Mouse (Mus musculus) lung, postnatal 10 days (tissue): Measurements from ENCODE around the gene Cdh15.
A peak's percentile ranks its signal among the peaks of the same experiment; 100 is the strongest.

Experiments
- DNase-seq: peaks from one replicate; pipeline ENCODE4 v3.0.0; 2021

The Cdh15 gene

DNA sequence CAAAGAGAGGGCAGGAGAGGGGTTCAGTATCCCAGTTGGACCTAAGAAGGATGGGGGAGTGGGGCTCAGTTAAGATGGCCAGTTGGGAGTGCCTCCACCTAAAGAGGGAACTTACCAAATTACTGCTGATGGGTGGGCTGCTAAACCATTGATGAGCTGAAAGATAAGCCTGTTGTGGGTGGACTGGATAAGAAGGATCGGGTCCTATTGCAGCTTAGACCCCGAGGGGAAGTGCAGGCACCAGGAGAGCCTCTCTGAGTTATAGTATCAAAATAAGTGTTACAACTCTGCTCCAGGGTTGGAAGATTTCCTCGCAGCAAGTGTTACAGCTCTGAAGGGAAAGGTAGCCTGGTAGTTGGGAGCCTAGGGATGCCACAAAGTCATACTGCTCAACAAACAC lies 3.6 kb upstream of the Cdh15 start:
- DNase-seq = no peak

DNA sequence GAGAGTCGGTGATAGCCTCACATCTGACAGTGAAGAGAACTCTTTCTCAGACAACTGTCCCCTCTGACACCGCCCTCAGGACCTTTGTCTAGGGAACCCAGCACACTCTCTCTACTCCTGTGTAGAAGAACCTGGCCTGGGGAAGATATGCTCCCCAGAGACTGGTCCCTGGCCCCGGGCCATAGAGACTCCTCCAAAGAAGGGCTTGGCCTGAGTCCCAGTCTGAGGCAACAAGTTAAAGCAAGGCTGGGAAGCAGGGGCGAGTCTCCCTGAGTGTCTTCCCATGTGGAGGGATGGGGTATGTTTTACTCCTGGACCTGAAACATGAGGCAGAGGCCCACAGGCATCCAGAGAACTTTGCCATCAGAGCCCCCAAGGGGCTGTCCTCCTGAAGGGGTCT lies 2.1 kb upstream of the Cdh15 start:
- DNase-seq = peak; percentile 54

DNA sequence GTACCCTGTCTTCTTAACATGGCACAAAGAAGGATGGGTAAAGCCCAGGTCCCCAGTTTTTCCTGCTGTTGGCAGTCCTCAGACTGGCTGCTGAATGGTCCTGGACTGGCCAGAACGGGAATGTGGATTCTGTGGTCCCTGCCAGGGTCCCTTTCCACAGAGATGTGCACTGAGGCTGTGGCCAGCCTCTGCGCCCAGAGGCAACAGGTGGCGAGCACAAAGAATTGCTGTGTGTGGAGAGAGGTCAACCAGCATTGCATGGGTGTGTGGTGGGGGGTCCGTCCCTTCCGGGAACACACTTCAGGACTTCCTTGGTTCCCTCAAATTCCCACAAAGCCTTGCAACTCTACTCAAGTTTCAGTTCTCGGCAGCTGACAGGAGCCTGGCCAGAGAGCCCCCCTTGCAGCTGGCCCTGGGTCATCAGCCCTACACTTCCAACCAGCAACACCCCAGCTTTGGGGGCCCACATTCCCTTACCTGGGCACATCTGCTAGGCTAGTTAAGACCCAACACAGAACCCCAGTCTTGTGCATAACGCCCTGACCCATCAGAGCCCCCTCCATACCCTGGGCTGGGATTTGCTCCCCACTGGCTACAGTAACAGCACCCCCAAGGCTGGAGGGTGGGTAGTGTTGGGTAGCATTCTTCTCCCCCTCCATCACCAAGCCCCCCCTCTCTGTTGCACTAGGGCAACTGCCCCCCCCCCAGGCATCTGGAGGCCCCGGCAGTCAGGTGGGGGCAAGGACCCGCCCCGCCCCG lies 1.6 kb downstream of the Cdh15 start:
- DNase-seq = no peak

DNA sequence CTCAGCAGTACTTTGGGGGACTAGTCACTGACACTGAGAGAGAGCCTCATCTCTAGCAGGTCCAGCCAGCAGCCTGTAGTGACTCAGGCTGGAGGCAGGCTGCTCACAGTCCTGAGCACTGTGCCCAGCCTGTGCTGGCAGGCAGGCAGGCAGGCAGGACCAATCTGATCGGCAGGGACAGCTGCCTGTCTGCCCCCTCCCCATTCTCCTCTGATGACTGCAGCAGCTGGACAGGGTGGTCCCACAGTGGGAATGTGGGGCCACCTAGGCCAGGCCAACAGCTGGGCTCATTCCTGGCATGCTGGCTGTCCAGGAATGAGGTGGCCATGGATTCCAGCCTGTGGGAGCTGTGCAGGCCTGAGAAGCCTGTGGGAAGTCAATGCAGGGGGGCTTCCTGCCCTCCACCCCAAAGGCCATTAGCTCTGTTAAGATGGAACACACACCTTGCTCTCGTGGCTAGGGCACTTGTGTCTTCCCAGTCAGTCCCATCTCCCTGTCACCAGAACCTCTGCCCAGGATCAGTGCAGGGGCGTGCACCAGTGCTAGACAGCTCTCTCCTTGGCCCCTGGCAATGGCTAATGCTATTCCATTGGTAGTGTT lies 3.0 kb downstream of the Cdh15 start:
- DNase-seq = no peak

DNA sequence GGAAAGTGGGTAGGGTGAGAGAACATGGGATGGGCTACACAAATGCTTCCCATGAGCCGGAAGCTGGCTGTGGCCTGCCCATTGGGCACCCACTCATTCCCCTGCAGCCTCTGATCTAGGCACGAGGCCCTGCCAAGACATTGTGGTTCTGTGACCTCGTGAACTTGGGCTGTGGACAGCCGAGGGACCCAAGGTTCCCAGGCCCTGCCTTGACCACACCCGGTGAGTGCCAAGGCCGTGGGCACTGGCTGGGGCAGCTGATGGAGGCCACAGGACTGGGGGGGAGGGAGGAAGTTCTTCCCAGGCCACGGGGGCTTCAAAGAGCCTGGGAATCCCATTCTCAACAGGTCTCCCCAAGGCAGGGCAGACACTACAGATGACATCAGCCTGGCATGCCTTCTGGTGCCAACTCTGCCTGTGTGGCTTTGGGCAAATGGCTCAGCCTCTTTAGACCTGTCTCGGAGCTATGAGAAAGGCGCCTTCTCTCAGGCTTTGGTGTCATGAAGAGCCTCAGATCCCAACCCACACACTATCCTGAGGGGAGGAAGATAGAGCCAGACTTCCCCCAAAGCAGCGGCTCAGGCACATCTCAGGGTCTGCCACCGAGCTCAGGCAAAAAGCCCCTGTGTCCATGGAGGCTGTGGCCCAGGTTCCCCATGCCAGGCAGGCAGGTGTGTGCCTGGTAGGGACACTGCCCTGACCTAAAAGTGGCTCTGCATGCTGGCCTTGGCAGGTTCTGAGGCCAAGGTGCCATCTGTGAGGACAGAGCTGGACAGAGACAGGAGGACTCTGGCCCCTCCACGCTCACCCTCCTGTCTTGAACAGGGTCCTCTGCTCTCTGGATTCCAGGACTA lies 4.2 kb downstream of the Cdh15 start:
- DNase-seq = no peak

DNA sequence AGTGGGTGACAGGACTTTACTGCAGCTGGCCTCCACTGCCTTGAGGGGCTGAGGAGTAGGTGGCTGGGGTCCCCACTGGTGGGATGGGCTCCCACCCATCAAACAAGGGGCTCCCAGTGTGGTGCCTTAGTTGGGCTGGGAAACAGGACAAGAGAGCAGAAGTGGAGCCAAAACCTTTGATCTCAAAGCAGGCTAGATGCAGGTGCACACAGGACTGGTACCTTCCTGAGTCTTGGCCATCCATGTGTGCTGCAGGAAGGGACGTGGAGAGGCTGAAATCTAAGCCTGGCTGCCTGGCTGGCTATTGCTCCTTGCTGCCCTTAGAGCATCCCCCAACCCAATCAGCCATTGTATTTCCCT lies 4.8 kb downstream of the Cdh15 start:
- no peak for DNase-seq

DNA sequence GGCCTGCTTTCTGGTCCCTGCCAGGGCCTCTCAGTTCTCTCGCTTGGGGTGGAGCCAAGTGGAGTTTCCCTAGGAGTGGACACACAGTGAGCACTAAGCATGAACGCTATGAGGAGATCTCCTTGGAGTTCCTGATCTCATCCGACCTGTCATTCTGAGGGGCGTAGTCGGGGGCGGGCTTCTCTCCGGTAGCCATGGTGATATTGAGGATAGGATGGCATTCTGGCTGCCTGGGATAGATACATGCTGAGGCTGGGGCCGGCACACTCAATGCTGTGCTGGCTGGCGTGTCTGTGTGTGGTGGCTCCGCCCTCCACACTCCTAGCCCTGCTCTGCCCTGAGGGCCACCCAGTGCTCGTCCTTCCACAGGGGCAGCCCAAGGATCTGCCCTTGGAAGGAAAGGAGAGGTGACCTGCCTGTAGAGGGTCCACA lies 5.6 kb downstream of the Cdh15 start:
- DNase-seq = peak; percentile 46

DNA sequence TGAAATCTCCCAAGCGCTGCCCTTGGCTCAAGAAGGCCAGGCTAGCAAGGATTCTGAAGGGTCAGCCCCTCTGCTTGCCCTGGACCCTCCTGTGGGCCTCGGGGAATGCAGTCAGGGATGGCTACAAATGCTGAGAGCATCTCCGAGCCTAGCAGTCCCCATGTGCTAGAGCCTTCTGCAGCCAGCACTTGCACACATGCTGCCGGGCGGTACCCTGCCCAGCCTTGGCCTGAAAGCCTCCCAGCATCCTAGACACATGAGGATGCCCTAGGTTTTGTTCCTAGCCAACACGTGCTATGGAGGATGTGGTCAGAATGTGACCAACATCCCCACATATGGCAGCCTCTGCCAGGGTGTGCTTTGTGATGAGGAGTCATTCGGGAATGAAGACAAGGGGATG lies 6.6 kb downstream of the Cdh15 start:
- DNase-seq = no peak

DNA sequence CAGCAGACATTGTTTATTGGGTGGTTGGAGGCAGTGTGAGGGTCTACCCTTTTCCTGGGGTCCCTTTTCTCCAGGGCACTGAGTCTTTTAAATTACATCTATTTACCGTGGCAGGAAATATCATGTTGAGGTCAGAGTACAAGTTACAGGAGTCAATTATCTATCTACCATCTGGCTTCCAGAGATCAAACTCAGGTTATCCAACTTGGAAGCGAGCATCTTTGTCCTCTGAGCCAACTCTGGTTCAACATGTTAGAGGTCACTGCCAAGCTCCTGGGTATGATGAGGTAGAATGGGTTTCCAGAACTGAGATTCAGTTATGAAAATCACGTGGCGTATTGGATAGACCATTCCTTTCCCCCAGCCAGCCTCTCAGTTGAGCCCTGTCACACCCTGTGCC lies 7.4 kb downstream of the Cdh15 start:
- no peak for DNase-seq

DNA sequence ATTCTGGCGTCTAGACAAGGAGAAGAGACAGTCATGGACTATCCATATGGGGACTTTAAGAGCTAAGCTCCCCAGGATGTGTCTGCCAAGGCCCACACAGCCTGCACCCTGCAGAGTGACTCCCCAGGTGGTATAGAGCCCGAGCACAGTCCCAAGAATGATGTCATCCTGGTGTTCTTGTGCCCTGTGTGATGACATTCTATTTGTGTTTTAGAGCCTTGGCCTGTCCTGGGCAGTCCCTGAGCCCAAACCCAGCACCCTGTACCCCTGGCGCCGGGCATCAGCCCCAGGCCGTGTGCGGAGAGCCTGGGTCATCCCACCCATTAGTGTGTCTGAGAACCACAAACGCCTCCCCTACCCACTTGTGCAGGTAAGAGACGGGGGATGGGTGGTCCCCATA lies 8.5 kb downstream of the Cdh15 start:
- DNase-seq = no peak

DNA sequence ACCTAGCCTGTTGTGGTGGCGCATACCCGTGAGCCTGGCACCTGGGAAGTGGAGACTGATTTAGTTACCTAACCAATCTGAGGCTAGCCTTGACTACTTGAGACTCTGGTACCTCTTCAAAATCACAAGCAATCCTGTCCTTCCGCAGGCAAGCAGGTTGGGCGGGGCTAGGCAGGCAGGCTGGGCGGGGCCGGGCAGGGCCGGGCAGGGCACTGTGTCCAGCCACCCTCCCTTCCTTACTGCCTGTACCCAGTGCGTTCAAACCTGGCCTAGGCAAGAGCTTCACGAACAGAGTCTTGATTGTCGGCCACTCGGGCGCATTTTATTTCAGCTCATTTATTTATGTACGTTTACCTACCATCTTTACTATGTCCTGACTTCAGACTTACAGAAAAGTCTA lies 12.1 kb downstream of the Cdh15 start:
- no peak for DNase-seq

DNA sequence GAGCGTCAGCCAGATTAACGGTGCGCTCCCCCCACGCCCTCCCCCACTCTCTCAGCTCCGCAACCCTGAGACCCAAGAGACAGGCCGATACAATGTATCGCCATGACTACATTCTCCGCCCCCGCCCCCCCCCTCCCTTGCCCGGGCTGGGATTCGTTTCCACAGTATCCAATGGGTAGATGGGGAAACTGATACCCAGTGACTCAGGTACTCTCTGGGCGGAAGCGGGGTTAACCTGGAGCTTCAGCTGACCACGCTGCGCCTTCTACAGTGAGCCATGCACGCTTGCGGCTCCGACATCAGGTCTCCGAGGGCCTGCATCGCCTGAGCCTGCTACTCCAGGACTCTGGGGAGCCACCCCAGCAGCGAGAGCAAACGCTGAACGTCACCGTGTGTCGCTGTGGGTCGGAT lies 17.0 kb downstream of the Cdh15 start:
- no peak for DNase-seq

DNA sequence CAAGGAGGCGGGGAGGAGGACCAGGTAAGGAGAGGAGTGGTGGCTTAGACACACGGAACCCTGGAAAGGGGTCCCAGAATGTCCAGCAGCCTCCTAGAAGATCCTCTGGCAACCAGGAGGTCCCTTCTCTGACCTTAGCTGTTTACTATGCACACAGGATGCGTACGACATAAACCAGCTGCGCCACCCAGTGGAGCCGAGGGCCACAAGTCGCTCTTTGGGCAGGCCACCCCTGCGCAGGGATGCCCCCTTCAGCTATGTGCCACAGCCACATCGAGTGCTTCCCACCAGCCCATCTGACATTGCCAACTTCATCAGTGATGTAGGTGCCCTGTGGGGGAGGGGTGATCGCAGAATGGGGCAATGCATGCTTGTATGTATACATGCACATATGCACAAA lies 17.7 kb downstream of the Cdh15 start:
- DNase-seq = no peak

DNA sequence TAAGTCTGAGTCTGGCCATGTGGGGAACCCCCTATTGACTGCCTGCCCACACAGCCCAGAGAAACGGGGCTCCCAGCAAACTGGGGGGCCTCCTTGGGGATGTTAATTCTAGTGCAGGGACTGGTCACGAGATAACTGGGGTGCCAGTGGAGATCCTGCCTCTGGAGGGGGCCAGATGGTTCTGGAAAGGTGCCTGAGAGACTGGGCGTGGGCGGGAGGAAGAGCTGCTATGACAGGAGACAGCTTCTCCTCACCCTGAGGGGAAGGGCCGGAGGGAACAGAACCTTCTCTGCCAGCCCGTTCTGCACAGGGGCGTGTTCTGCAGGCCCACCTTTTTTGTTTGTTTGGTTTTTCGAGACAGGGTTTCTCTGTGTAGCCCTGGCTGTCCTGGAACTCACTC lies 18.5 kb downstream of the Cdh15 start:
- no peak for DNase-seq

DNA sequence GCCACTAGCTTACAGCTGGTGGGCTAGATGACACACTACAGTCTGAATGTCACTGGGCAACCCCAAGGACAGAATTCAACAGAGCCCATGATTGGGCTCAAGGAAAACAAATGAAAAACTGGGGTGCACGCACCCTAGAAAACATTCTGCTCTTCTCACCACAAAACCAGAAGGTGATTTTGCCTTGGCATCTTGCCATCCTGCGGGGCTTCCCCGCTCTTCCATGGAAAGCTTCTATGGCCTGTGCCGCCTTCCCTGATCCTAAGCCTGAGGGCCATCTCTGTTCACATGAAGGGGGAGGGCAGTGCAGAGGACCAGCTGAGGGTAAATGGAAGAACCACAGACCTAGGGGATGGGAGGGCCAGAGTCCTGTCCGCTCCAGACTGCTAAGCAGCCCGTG lies 20.2 kb downstream of the Cdh15 start:
- DNase-seq = no peak

DNA sequence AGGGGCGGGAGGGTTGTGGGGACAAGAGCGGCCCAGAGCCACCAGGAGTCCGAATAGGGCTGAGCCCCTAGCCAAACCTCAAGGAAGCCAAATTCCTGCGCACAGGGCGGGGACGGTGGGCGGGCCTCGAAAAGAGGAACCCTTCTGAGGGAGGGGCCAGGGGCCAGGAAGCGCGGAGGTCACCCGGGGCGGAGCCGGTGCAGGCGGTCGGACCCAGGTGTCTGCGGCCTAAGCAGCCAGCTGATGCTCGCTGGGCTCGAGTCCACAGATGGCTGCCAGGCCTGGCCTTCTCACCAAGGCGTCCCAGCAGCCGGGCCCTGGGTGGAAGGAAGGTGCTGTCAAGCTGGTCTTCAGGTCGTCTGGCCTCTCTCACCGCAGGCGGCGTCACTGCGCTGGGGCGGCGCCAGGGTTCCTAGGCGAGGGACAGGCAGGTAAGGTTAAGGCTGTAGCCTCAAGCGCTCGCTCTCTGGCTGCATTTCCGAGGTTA lies 22.7 kb downstream of the Cdh15 start:
- DNase-seq = peak; percentile 76

DNA sequence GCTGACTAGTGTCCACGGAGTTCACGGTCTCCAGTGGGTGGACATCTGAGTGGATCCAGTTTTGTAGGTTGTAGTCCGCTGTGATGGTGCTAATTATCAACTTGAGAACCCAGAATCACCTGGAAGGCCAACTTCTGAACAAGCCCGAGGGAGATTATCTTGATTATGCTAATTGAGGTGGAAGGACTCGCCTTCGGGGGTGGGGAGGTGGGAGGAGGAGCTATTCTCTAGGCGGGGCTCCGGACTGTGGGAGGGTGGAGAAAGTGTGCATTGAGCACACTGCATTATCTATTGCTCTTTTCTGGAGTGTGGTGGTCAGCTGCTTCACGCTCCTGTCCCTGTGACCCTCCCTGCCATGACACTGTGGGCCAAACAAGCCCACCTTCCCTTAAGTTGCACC lies 23.9 kb downstream of the Cdh15 start:
- no peak for DNase-seq

DNA sequence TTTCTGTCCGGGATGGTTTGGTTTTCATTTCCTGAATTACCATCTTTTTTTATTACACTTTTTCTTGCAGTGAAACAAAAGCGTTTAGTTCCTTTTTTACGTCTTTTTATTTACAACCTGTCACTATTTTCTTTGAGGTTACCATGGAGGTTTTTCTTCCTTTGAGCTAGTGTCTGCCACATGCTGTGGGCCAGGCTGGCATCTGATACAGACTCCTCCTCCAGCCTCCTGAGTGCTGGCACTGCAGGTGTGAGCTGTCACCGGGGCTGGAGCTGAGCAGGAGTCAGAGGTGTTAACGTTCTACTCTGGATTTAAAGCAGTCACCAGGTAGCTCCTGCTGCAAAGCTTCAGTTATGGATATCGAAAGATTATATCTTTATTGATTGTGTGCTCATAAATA lies 25.4 kb downstream of the Cdh15 start:
- DNase-seq = no peak

DNA sequence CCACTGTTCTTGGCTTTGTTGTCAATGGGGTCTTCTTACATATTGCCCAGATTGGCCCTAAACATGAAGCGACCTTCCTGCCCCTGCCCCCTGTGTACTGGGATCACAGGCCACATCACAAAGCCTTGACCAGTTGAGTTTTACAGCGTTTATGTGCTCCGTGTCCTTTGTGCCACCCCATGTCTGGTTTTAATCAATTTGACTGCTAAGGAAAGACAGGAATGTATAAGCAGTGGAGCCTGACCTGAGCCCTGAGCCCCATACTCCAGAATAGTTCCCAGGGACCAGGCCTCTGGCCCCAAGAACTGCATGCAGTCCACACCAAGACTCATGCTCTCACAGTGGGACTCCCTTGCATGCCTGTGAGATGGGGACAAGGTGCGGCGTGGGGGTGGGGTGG lies 27.4 kb downstream of the Cdh15 start:
- DNase-seq = no peak

DNA sequence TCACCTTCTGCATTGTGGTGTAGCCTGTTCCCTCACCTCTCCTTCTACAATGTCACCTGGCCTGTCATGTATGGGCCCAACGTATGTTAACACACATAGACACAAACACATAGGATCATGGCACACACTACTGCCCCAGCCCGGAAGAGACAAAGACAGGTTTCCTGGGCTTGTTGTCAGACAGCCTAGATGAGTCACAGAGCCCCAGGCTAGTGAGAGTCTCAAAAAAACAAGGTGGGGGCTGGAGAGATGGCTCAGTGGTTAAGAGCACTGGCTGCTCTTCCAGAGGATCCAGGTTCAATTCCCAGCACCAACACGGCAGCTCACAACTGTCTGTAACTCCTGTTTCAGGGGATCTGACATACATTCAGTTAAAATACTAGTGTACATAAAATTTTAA lies 30.5 kb downstream of the Cdh15 start:
- DNase-seq = no peak

DNA sequence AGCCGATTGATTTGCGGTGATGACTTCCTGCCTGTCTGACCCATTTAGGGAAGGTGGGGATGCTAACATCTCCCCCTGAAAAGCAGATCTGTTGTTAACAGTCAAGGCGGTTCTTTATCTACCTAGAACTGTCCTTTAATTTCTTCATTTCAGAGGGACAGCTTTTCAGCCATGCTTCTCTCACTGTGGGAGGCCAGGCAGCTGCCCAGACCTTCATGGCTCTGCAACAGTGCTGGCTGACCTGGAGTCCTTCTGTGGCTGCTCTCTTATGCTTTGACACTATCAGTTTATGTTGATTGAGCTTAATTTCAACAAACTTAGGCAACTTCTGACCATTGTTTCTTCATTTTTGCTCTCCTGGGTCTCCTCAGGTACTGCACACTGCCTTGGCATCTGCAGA lies 32.5 kb downstream of the Cdh15 start:
- no peak for DNase-seq

DNA sequence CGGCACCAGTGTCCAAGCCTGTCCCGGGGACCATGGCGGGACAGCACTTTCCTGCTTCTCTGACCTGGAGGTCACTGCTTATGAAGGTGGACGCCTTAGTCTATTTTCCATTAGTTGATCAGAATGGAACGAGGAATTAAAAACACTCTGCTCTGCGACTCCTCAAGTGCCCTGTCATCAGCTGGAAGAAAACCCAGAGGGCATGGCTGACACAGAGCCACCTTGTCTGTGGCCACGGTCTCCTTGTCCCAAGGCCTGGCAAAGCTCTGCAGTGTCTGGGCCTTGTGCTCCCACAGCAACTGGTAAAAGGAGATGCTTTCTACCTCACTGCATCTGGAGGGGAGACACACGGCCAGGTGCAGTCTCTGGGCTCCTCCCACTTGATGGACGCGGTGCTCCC lies 35.9 kb downstream of the Cdh15 start:
- DNase-seq = no peak

DNA sequence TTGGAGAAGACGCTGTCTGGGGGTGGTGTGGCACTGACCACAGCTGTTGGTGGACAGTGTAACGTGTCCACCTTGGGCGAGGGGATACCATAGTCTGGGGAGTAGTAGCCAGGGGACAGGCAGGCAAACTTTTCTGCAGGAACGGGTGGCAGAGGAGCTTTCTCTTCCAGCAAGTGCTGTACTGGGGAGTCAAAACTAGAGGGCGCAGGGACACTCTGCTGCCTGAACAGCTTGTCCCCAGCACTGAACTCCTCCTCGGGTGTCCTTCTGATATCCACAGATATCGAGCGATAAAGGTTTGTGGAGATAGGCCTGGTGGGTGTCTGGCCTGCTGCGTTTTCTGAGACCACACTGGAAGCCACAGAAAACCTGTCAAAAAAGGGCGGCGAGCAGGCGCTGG lies 43.7 kb downstream of the Cdh15 start:
- no peak for DNase-seq

DNA sequence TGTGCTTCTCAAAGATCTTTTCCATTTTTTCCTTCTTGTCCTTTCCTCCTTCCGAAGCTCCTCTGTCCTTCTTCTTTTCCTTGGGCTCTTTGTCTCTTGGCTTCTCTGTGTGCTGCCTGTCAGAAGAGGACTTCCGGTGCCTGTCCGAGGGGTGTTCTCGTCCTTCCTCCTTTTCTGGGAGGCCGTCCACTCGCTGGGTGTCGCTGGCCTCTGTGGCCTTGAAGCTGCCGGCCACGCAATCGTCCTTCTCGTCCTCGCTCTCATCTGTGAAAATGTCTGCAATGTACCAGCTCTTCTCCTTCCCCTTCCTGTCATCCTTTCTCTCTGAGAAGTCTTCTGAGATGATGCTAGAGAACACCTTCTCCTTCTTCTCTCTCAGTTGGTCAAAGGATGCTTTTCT lies 45.7 kb downstream of the Cdh15 start:
- DNase-seq = no peak
